Mouse (Mus musculus): ENCODE measurements around the gene Tsc2. TPM values are rescaled to one million over a fixed set of nuclear protein-coding genes. Genes with fewer than 3 reads are reported as not detected.

Gene Tsc2
- polyA plus RNA-seq, 1 experiment = 49.5 TPM

- no peaks in the 10 kb centered on the region for H3K36me3 ChIP-seq (ENCODE audit: control insufficient read depth, insufficient read depth)
- peak in 2 of 3 experiments; percentile 75 to 81 for TF ChIP-seq MYOD1 (IDR thresholded peaks at IDR 0.05; ENCODE audit: control insufficient read depth in 1 of 3, insufficient read length in 2 of 3, low read depth in 2 of 3)
- TF ChIP-seq TCF3 (IDR thresholded peaks at IDR 0.05; ENCODE audit: insufficient read length, low read depth) = peak; percentile 35
- TF ChIP-seq MYOG (IDR thresholded peaks at IDR 0.05; ENCODE audit: control insufficient read depth in 1 of 3, insufficient read depth in 1 of 3, insufficient read length in 2 of 3, low read depth in 2 of 3) = peak; percentile 73 to 95 (median 83)
- peak; percentile 58 for TF ChIP-seq TCF12 (IDR thresholded peaks at IDR 0.05; ENCODE audit: insufficient read depth, poor library complexity, severe bottlenecking)
- TF ChIP-seq CEBPB (IDR thresholded peaks at IDR 0.05; ENCODE audit: insufficient read depth, poor library complexity, severe bottlenecking) = no peak
- H3K4me3 ChIP-seq = no peak overlapping the region
- H3ac ChIP-seq (ENCODE audit: control insufficient read depth, insufficient read length) = no peak overlapping the region
- H3K4me2 ChIP-seq (ENCODE audit: low read depth) = peak overlapping the region; percentile 16
- H3K27me3 ChIP-seq (ENCODE audit: control insufficient read depth, insufficient read depth, insufficient read length) = no peaks in the 10 kb centered on the region
- H3K79me2 ChIP-seq (ENCODE audit: control insufficient read depth, insufficient read depth) = peaks cover 97% of the 10 kb centered on the region
Observed at GRCm38 (mm10) chr17:24557091-24557490, 75.3 kb downstream of the Tsc2 start.

DNA sequence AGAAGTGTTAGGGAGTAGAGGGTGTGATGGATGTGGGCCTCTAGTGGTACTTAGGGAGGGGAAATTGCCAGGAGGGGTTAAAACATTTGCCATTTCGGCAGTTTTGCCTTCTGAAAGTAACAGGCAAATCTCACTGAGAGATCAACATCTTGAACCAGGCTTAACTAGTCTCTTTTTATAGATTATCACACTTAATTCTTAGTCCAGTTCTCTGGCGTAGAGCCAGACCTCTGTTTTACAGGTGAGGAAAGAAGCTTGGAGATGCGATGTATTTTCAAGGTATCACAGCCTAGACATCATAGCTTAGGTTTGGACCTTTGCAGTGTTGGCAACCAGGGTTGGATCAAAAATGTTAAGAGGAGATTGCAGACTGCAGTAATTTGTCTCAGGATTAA, 81.4 kb downstream of the Tsc2 start:
- H3K4me2 ChIP-seq (ENCODE audit: low read depth) = peak overlapping the region; percentile 91
- peaks cover 56% of the 10 kb centered on the region for H3K79me2 ChIP-seq (ENCODE audit: control insufficient read depth, insufficient read depth)
- no peaks in the 10 kb centered on the region for H3K36me3 ChIP-seq (ENCODE audit: control insufficient read depth, insufficient read depth)
- no peak for TF ChIP-seq E2F4 (IDR thresholded peaks at IDR 0.05; ENCODE audit: insufficient read depth)
- no peak for TF ChIP-seq POLR2AphosphoS2 (IDR thresholded peaks at IDR 0.05; ENCODE audit: insufficient read length, low read depth)
- TF ChIP-seq TCF12 (IDR thresholded peaks at IDR 0.05; ENCODE audit: insufficient read depth, poor library complexity, severe bottlenecking) = no peak
- no peak for TF ChIP-seq SRF (IDR thresholded peaks at IDR 0.05; ENCODE audit: control insufficient read depth, insufficient read length, low read depth)
- TF ChIP-seq USF1 (IDR thresholded peaks at IDR 0.05; ENCODE audit: low read depth) = no peak
- no peak for TF ChIP-seq TCF3 (IDR thresholded peaks at IDR 0.05; ENCODE audit: insufficient read length, low read depth)
- no peaks in the 10 kb centered on the region for H3K27me3 ChIP-seq (ENCODE audit: control insufficient read depth, insufficient read depth, insufficient read length)
- peak overlapping the region; percentile 42 for H3K4me3 ChIP-seq
- H3ac ChIP-seq (ENCODE audit: control insufficient read depth, insufficient read length) = peak overlapping the region; percentile 76

DNA sequence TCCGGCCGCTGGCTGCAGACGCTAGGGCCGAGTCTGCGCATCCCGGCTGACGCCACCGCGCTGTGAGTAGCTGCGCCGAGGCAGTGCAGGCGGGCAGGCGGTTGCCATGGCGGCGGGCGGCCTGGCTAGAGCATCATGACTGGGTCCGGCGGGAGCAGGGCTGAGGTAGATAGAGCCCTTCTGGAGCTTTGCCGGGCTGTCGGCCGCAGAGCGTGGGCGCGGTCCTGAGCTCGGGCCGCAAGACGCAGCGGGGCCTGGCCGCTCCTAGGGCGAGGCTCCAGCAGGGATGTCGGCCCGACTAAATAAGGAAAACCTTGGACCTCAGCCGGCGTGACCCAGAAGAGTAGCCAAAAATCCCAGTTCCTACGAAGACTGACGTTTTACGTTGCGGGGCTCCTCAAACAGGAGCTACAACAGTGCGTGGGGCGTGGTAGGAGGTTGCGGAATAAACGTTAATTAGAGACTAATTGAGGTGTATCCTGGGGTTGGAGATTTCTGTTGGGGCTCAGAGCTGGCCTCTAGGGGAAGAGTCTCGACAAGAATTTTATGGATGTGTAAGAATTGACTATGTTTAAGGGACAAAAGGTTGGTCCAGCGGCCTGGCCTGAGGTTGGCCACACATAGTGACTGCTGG, 81.9 kb downstream of the Tsc2 start:
- Histone ChIP-seq H3K4me2 (ENCODE audit: low read depth) (peak overlapping the region; percentile 91), H3K27me3 (ENCODE audit: control insufficient read depth, insufficient read depth, insufficient read length) (no peaks in the 10 kb centered on the region), H3K36me3 (ENCODE audit: control insufficient read depth, insufficient read depth) (no peaks in the 10 kb centered on the region), H3ac (ENCODE audit: control insufficient read depth, insufficient read length) (peak overlapping the region; percentile 76), H3K79me2 (ENCODE audit: control insufficient read depth, insufficient read depth) (peaks cover 50% of the 10 kb centered on the region), H3K4me3 (peak overlapping the region; percentile 42)
- TF ChIP-seq REST (IDR thresholded peaks at IDR 0.05; ENCODE audit: insufficient read depth, insufficient read length) (no peak), CEBPB (IDR thresholded peaks at IDR 0.05; ENCODE audit: insufficient read depth, poor library complexity, severe bottlenecking) (no peak), POLR2A (IDR thresholded peaks at IDR 0.05; ENCODE audit: insufficient read length, low read depth) (peak; percentile 15), POLR2AphosphoS2 (IDR thresholded peaks at IDR 0.05; ENCODE audit: insufficient read length, low read depth) (peak; percentile 32), MYOG (IDR thresholded peaks at IDR 0.05; ENCODE audit: control insufficient read depth in 1 of 3, insufficient read depth in 1 of 3, insufficient read length in 2 of 3, low read depth in 2 of 3) (peak in 2 of 3 experiments; percentile 36 to 67), SRF (IDR thresholded peaks at IDR 0.05; ENCODE audit: control insufficient read depth, insufficient read length, low read depth) (peak; percentile 89), MYOD1 (IDR thresholded peaks at IDR 0.05; ENCODE audit: control insufficient read depth in 1 of 3, insufficient read length in 2 of 3, low read depth in 2 of 3) (peak in 1 of 3 experiments; percentile 11), USF1 (IDR thresholded peaks at IDR 0.05; ENCODE audit: low read depth) (no peak)

GRCm38 (mm10) chr17:24549618-24550415, 82.6 kb downstream of the Tsc2 start, which contains the start of gene Pkd1:
Pkd1 (plus strand) TSS chr17:24549834.
- no peaks in the 10 kb centered on the region for H3K36me3 ChIP-seq (ENCODE audit: control insufficient read depth, insufficient read depth)
- H3K27me3 ChIP-seq (ENCODE audit: control insufficient read depth, insufficient read depth, insufficient read length) = peaks cover under 1% of the 10 kb centered on the region
- H3ac ChIP-seq (ENCODE audit: control insufficient read depth, insufficient read length) = peak within 1 kb of the TSS; percentile 76
- H3K4me2 ChIP-seq (ENCODE audit: low read depth) = peak within 1 kb of the TSS; percentile 91
- H3K4me3 ChIP-seq = peak within 1 kb of the TSS; percentile 42
- TF ChIP-seq TCF3 (IDR thresholded peaks at IDR 0.05; ENCODE audit: insufficient read length, low read depth) = peak; percentile 83
- no peak for TF ChIP-seq E2F4 (IDR thresholded peaks at IDR 0.05; ENCODE audit: insufficient read depth)
- TF ChIP-seq REST (IDR thresholded peaks at IDR 0.05; ENCODE audit: insufficient read depth, insufficient read length) = peak; percentile 27
- peak; percentile 100 for TF ChIP-seq POLR2AphosphoS2 (IDR thresholded peaks at IDR 0.05; ENCODE audit: insufficient read length, low read depth)
- TF ChIP-seq SRF (IDR thresholded peaks at IDR 0.05; ENCODE audit: control insufficient read depth, insufficient read length, low read depth) = no peak
- TF ChIP-seq CEBPB (IDR thresholded peaks at IDR 0.05; ENCODE audit: insufficient read depth, poor library complexity, severe bottlenecking) = no peak
- TF ChIP-seq TCF12 (IDR thresholded peaks at IDR 0.05; ENCODE audit: insufficient read depth, poor library complexity, severe bottlenecking) = no peak
- TF ChIP-seq MAX (IDR thresholded peaks at IDR 0.05; ENCODE audit: low read depth) = no peak
- TF ChIP-seq MYOG (IDR thresholded peaks at IDR 0.05; ENCODE audit: control insufficient read depth in 1 of 3, insufficient read depth in 1 of 3, insufficient read length in 2 of 3, low read depth in 2 of 3) = peak in 2 of 3 experiments; percentile 97
- TF ChIP-seq USF1 (IDR thresholded peaks at IDR 0.05; ENCODE audit: low read depth) = no peak
- peak; percentile 97 for TF ChIP-seq POLR2A (IDR thresholded peaks at IDR 0.05; ENCODE audit: insufficient read length, low read depth)
- TF ChIP-seq MYOD1 (IDR thresholded peaks at IDR 0.05; ENCODE audit: control insufficient read depth in 1 of 3, insufficient read length in 2 of 3, low read depth in 2 of 3) = peak in 2 of 3 experiments; percentile 91 to 96
- H3K79me2 ChIP-seq (ENCODE audit: control insufficient read depth, insufficient read depth) = peaks cover 43% of the 10 kb centered on the region
